In the genomic region with DNA sequence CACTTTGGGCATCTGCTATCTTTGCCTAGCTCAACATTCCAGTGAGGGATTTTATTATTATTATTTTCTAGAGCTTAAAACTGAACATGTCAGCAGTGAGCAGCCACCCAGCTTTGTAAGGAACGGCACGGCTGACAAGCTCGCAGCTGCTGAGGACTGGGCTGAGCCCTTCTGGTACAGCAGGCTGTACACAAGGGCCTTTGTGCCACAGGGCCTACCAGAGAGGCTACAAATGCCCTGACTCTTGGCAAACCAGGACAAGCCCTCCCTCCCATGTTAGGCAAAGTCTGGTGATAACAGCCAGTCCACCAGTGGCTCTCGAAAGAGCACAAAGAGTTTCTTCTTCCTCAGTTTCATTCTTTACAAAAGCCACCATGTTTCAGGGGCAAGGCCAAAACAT, we compare ENCODE assay signal across 14 mouse cellular contexts.
"Had no signal": no experiment of that assay in that cellular context is flagged by ENCODE, and none has a peak within 500 bp of the region (broad histone marks: within the 10 kb centered on the region; RNA-seq: fewer than 3 reads in every experiment).

No protein-coding gene starts in this region.

- H3K4me3 ChIP-seq: kidney, embryonic 15.5 days; limb, embryonic 13.5 days; midbrain, embryonic 13.5 days; neural tube, embryonic 12.5 days had no signal

- H3K27ac ChIP-seq: kidney, embryonic 15.5 days; limb, embryonic 13.5 days; liver, embryonic 14.5 days; midbrain, embryonic 13.5 days; neural tube, embryonic 12.5 days had no signal

- H3K9me3 ChIP-seq: kidney, embryonic 15.5 days; limb, embryonic 13.5 days; midbrain, embryonic 13.5 days; neural tube, embryonic 12.5 days had no signal

- H3K9ac ChIP-seq: kidney, embryonic 15.5 days; limb, embryonic 13.5 days; liver, embryonic 14.5 days; midbrain, embryonic 13.5 days; neural tube, embryonic 12.5 days had no signal

- H3K27me3 ChIP-seq: kidney, embryonic 15.5 days; limb, embryonic 13.5 days; midbrain, embryonic 13.5 days; neural tube, embryonic 12.5 days had no signal

- H3K4me1 ChIP-seq: kidney, embryonic 15.5 days; limb, embryonic 13.5 days; midbrain, embryonic 13.5 days; neural tube, embryonic 12.5 days had no signal

- ATAC-seq: intestine, embryonic 16.5 days; midbrain, embryonic 13.5 days had no signal

- H3K36me3 ChIP-seq: kidney, embryonic 15.5 days; limb, embryonic 13.5 days; midbrain, embryonic 13.5 days; neural tube, embryonic 12.5 days had no signal

- DNase-seq: kidney, adult 2 months; kidney, postnatal 14 days; lung, adult 18-20 months; right cerebral cortex, adult 18-20 months; right cerebral cortex, postnatal 4 days; spleen, adult 18-20 months; thymus, adult 18-20 months; thymus, postnatal 14 days had no signal

- H3K4me2 ChIP-seq: kidney, embryonic 15.5 days; limb, embryonic 13.5 days; midbrain, embryonic 13.5 days; neural tube, embryonic 12.5 days had no signal
